Mouse (Mus musculus) hindbrain, embryonic 16.5 days (tissue): ENCODE measurements around the gene Rapgef3. TPM values are rescaled to one million over a fixed set of nuclear protein-coding genes. Genes with fewer than 3 reads are reported as not detected.

Source experiments
- ATAC-seq: fragments of 200-750 bp; cut with Nextera tagmentation; 2 replicates; pipeline ENCODE4 v1.8.0; 2017; ENCODE audit warnings: moderate TSS enrichment, moderate library complexity
- H3K27ac ChIP-seq: fragments of 300-500 bp; sonication (generic); 2 replicates; pipeline ENCODE4 v1.5.1; 2014; ENCODE audit warnings: low read depth, mild to moderate bottlenecking, control low read depth, low read length, moderate library complexity
- H3K27me3 ChIP-seq: fragments of 300-500 bp; sonication (generic); replicated peaks from 2 replicates; pipeline ENCODE4 v1.6.1; 2014; ENCODE audit warnings: low read length; ENCODE audit not compliant: control insufficient read depth, insufficient read depth
- H3K36me3 ChIP-seq: fragments of 300-500 bp; sonication (generic); 2 replicates; pipeline ENCODE4 v1.6.1; 2014; ENCODE audit warnings: mild to moderate bottlenecking, low read length, moderate library complexity, mixed read lengths; ENCODE audit not compliant: control insufficient read depth, insufficient read depth
- H3K4me1 ChIP-seq: fragments of 300-500 bp; sonication (generic); 2 replicates; pipeline ENCODE4 v1.6.1; 2014; ENCODE audit warnings: low read depth, low read length; ENCODE audit not compliant: control insufficient read depth, insufficient read depth
- H3K4me2 ChIP-seq: fragments of 300-500 bp; sonication (generic); 2 replicates; pipeline ENCODE4 v1.6.1; 2014; ENCODE audit warnings: mild to moderate bottlenecking, low read length, control low read depth, moderate library complexity
- H3K4me3 ChIP-seq: fragments of 300-500 bp; sonication (generic); 2 replicates; pipeline ENCODE4 v1.5.1; 2014; ENCODE audit warnings: mild to moderate bottlenecking, low read length, control low read depth, moderate library complexity
- H3K9ac ChIP-seq: fragments of 300-500 bp; sonication (generic); 2 replicates; pipeline ENCODE4 v1.6.1; 2014; ENCODE audit warnings: low read depth, mild to moderate bottlenecking, control low read depth, low read length, moderate library complexity
- H3K9me3 ChIP-seq: fragments of 300-500 bp; sonication (generic); 2 replicates; pipeline ENCODE4 v1.6.1; 2014; ENCODE audit warnings: mild to moderate bottlenecking, low read length, moderate library complexity; ENCODE audit not compliant: control insufficient read depth
- WGBS: fragments of 180-500 bp; shearing (Covaris S2); extraction: QIAGEN DNeasy Blood & Tissue Kit; methylation state at CpG from one replicate; pipeline ENCODE4 v1.1.7; 2014; 5-methylcytosine and 5-hydroxymethylcytosine counted together
- polyA plus RNA-seq: library from polyadenylated mRNA; unstranded; fragments of >200 nt; fragmentation: Nextera tagmentation; extraction: Ambion mirVana; gene quantifications from 2 replicates; pipeline ENCODE4 v1.2.1, GENCODE M21; 2015

Gene Rapgef3
- polyA plus RNA-seq, 1 experiment from 2014 or later: 18.4 TPM

DNA sequence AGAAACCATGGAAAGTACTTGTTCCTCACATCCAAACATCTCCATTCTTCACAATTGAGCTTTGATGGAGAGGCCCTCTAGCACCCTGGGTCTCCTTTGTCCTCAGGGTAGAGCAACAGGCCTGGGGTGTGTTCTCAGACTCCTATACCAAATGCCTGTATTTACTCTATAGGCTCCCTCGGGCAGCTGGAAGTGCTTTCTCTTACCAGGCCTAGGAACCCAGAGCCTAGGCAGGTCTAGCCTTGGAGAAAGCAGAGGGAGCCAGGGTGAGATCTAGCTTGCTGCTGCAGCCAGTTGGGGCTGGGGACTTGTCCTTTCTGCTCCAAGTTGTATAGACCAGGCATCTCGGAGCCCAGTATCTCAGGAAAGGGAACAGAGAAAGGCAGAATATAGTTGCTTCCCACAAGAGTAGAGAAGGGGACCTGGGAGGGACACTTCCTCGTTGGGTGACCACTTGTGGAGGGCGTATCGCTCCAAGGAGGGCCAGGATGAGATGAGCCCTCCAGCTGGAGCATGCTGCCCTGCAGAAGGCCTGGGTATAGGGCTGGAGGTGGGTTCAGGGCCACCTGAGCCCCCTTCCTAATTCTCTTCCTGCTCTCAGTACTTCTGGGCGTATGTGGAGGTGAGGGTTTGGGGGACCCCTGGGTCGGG lies 19.5 kb upstream of the Rapgef3 start:
- ATAC-seq: no peak
- no peak overlapping the region for H3K4me2 ChIP-seq
- H3K9ac ChIP-seq: no peak overlapping the region
- 83% methylated on average over 7 of the region's 7 CpGs for WGBS
- H3K4me3 ChIP-seq: no peak overlapping the region
- no peaks in the 10 kb centered on the region for H3K27me3 ChIP-seq
- H3K9me3 ChIP-seq: no peaks in the 10 kb centered on the region
- peaks cover 2% of the 10 kb centered on the region; the same call in 1 of the 2 replicates for H3K36me3 ChIP-seq
- H3K27ac ChIP-seq: no peak overlapping the region
- peaks cover 27% of the 10 kb centered on the region for H3K4me1 ChIP-seq

- H3K4me1 ChIP-seq: peaks cover 33% of the 10 kb centered on the region
Measured at GRCm38 (mm10) chr15:97786412-97787112, 18.8 kb upstream of the Rapgef3 start.

DNA sequence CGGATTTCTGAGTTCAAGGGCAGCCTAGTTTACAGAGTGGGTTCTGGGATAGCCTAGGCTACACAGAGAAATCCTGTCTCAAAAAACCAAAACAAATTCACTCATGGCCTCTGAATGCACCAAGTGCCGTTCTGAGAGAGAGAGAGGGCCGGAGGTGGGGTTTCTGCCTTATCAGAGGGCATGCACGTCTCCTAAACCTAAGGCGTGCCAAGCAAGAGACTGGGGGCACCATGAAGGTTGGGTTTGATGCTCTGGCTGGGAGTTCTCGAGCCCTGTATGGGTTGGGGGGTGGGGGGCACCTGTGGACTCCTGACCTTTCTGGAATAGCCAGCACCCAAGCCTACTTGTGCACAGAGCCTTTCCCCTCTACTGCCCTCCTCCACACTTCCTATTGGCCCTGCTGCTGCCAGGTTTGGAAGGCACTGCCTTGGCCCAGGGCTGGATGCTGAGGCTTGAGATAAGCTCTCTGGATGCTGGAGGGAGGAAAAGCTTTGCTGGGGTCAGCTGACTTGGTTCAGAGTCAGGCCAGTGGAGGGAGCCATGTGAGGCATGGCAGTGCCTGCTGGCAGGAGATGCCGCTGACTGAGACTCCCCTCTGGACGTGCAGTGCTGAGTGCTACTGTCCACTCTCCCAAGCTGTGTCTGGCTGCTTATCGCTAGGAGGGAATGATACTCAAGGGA lies 18.1 kb upstream of the Rapgef3 start:
- Histone ChIP-seq H3K4me1 (peaks cover 34% of the 10 kb centered on the region), H3K9ac (no peak overlapping the region), H3K27me3 (no peaks in the 10 kb centered on the region), H3K27ac (no peak overlapping the region), H3K4me3 (no peak overlapping the region), H3K4me2 (no peak overlapping the region; the same call in 1 of the 2 replicates), H3K36me3 (no peaks in the 10 kb centered on the region), H3K9me3 (no peaks in the 10 kb centered on the region)
- WGBS: 84% methylated on average over 9 of the region's 9 CpGs
- ATAC-seq: no peak

More at GRCm38 (mm10) chr15:97786412-97787112, 18.8 kb upstream of the Rapgef3 start:
- Histone ChIP-seq H3K27me3 (no peaks in the 10 kb centered on the region), H3K9me3 (no peaks in the 10 kb centered on the region), H3K27ac (no peak overlapping the region), H3K4me3 (no peak overlapping the region), H3K36me3 (no peaks in the 10 kb centered on the region), H3K4me2 (no peak overlapping the region), H3K9ac (no peak overlapping the region)
- 76% methylated on average over 10 of the region's 10 CpGs for whole genome bisulfite sequencing
- ATAC-seq: no peak

DNA sequence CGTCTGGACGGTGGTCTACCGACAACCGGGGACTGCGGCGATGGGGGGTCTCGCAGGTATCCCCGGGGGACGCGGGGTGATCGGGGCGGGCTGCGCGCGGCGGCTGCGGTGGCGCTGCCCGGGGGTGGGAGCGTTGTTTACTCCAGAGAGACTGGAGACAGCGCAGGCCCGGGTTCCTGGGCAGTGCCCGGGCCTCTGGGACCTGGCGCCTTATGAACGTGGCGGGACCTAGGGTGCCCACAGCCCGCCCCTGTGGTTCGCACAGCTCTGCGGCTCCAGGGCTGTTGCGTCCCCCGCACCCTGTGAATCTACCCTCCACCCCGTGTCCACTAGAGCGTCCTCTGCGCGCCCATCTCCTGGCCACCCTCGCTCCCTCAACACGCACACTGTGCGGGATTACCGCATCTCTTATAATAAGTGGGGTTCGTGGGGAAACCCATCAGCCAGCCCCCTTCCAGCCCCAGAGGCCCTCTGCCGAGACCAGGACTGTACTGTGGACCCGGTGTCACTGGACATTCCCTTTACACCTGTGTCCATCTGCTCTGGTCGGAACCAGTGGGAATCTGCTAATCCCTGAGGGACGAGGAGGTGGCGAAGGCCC lies 16.9 kb upstream of the Rapgef3 start:
- 7% methylated on average over 37 of the region's 45 CpGs for WGBS
- no peaks in the 10 kb centered on the region; the same call in 1 of the 2 replicates for H3K27me3 ChIP-seq
- peak overlapping the region; percentile 74 for H3K27ac ChIP-seq
- peak; percentile 60 for ATAC-seq
- H3K4me1 ChIP-seq: peaks cover 39% of the 10 kb centered on the region
- H3K4me3 ChIP-seq: peak overlapping the region; percentile 85
- no peaks in the 10 kb centered on the region for H3K36me3 ChIP-seq
- H3K9ac ChIP-seq: peak overlapping the region; percentile 94
- H3K9me3 ChIP-seq: no peaks in the 10 kb centered on the region
- H3K4me2 ChIP-seq: peak overlapping the region; percentile 84

DNA sequence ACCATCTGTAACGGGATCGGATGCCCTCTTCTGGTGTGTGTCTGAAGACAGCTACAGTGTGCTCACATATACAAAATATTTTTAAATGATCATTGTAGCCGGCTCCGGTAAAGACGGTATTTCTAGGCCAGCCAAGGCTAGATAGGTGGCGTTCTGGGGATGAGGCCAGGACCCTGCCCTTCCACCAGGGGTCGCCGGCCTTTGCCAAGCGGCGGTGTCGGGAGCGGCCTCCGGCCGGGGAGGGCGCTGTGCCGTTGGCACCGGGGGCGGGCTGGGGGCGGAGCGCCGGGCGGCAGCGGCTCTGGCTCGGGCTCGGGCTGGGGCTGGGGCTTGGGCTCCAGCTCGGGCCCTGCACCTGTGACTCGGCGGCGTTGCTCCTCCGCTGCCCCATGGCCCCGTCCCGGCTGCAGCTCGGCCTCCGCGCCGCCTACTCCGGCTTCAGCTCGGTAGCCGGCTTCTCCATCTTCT lies 16.4 kb upstream of the Rapgef3 start:
- peak overlapping the region; percentile 85 for H3K4me3 ChIP-seq
- H3K4me1 ChIP-seq: peaks cover 39% of the 10 kb centered on the region
- ATAC-seq: peak; percentile 85
- H3K9ac ChIP-seq: peak overlapping the region; percentile 94
- peak overlapping the region; percentile 74 for H3K27ac ChIP-seq
- peak overlapping the region; percentile 84 for H3K4me2 ChIP-seq
- no peaks in the 10 kb centered on the region for H3K9me3 ChIP-seq
- 3% methylated on average over 36 of the region's 39 CpGs for WGBS
- H3K27me3 ChIP-seq: no peaks in the 10 kb centered on the region; the same call in 1 of the 2 replicates
- no peaks in the 10 kb centered on the region for H3K36me3 ChIP-seq

- Histone ChIP-seq H3K9ac (no peak overlapping the region), H3K9me3 (no peaks in the 10 kb centered on the region)
- WGBS: 8% methylated on average over 9 of the region's 9 CpGs
Measured at GRCm38 (mm10) chr15:97782749-97783105, 15.0 kb upstream of the Rapgef3 start.

GRCm38 (mm10) chr15:97781961-97782748 lies 14.4 kb upstream of the Rapgef3 start:
- Histone ChIP-seq H3K36me3 (no peaks in the 10 kb centered on the region), H3K4me3 (no peak overlapping the region), H3K27ac (no peak overlapping the region), H3K9ac (no peak overlapping the region), H3K4me2 (peak overlapping the region; percentile 16), H3K9me3 (no peaks in the 10 kb centered on the region), H3K27me3 (no peaks in the 10 kb centered on the region; the same call in 1 of the 2 replicates), H3K4me1 (peaks cover 25% of the 10 kb centered on the region)
- 12% methylated on average over 24 of the region's 24 CpGs for WGBS
- no peak for ATAC-seq

More at GRCm38 (mm10) chr15:97782749-97783105, 15.0 kb upstream of the Rapgef3 start:
- no peaks in the 10 kb centered on the region for H3K36me3 ChIP-seq
- no peaks in the 10 kb centered on the region; the same call in 1 of the 2 replicates for H3K27me3 ChIP-seq
- H3K4me2 ChIP-seq: peak overlapping the region; percentile 3
- no peak overlapping the region for H3K4me3 ChIP-seq
- H3K27ac ChIP-seq: no peak overlapping the region
- H3K4me1 ChIP-seq: peaks cover 26% of the 10 kb centered on the region
- 0 out of 2 replicates have a peak, but pooled peaks have one; percentile 22 for ATAC-seq

GRCm38 (mm10) chr15:97780611-97781031 lies 12.8 kb upstream of the Rapgef3 start:
- no peaks in the 10 kb centered on the region for H3K9me3 ChIP-seq
- H3K27ac ChIP-seq: peak overlapping the region; percentile 32; the same call in 1 of the 2 replicates
- no peaks in the 10 kb centered on the region; the same call in 1 of the 2 replicates for H3K27me3 ChIP-seq
- H3K4me2 ChIP-seq: no peak overlapping the region
- H3K4me3 ChIP-seq: no peak overlapping the region
- no peak for ATAC-seq
- no peaks in the 10 kb centered on the region for H3K36me3 ChIP-seq
- H3K4me1 ChIP-seq: peaks cover 12% of the 10 kb centered on the region
- no peak overlapping the region for H3K9ac ChIP-seq
- WGBS: 54% methylated on average over 12 of the region's 12 CpGs
